Mouse (Mus musculus): ENCODE results near the gene Chst11. TPM values are rescaled to one million over a fixed set of nuclear protein-coding genes. Genes with fewer than 3 reads are reported as not detected.

Gene Chst11
- polyA plus RNA-seq, 1 experiment from 2014 or later = 2.0 TPM

DNA sequence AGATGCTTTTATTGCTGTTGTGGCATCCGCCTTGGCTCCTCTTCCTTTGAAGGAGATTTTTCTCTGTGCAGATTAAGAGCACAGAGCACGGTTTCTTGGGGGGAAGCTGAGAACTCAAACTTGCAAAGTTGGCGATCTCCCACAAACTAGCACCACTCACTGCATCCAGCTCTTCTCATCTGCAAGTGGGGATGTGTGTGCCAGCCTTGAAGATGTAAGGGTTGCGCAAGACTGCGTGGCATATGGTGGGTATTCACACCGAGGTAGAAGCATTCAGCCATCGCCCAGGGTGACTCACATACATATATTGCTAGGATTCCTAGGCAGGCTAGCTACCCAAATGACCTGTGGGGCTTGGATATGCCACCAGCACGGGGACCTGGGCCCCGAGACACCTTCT is 52.9 kb downstream of the Chst11 start:
- no peak overlapping the region for H3K27ac ChIP-seq
- 86% methylated on average over 9 of the region's 9 CpGs for WGBS

DNA sequence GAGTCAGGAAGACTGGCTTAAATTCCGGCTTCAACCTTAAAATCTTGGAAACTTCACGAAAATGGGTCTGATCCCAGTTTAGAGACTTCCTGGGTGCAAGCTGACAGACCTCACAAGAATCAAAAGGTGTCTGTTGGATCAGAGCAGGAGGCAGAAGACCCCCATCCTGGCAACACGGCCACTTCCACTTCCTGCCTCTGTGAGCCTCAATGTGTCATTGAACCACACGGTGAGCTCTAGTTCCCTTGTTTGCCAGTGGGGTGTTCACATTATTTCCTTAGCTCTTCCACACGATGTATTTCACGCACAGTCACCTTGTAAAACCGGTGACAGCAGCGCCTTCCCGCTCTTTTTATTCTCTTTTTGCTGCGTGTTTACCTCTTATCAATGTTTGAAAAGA is 54.1 kb downstream of the Chst11 start:
- Histone ChIP-seq H3K36me3 (no peaks in the 10 kb centered on the region), H3K9ac (no peak overlapping the region), H3K4me1 (replicated peaks) (peaks cover 35% of the 10 kb centered on the region), H3K27me3 (no peaks in the 10 kb centered on the region), H3K4me2 (no peak overlapping the region), H3K27ac (no peak overlapping the region), H3K4me3 (no peak overlapping the region), H3K9me3 (replicated peaks) (no peaks in the 10 kb centered on the region)
- WGBS = 79% methylated on average over 10 of the region's 10 CpGs
- ATAC-seq (replicated peaks; ENCODE audit: insufficient number of reproducible peaks, insufficient read depth, low FRiP score, low read depth) = no peak

More for the DNA sequence above, 52.9 kb downstream of the Chst11 start:
- H3K27me3 ChIP-seq = no peaks in the 10 kb centered on the region
- H3K4me1 ChIP-seq (replicated peaks) = peaks cover 28% of the 10 kb centered on the region
- no peaks in the 10 kb centered on the region for H3K9me3 ChIP-seq (replicated peaks)
- no peak overlapping the region for H3K4me3 ChIP-seq
- no peak for ATAC-seq (replicated peaks; ENCODE audit: insufficient number of reproducible peaks, insufficient read depth, low FRiP score, low read depth)
- H3K9ac ChIP-seq = no peak overlapping the region
- no peaks in the 10 kb centered on the region for H3K36me3 ChIP-seq
- no peak overlapping the region for H3K4me2 ChIP-seq

DNA sequence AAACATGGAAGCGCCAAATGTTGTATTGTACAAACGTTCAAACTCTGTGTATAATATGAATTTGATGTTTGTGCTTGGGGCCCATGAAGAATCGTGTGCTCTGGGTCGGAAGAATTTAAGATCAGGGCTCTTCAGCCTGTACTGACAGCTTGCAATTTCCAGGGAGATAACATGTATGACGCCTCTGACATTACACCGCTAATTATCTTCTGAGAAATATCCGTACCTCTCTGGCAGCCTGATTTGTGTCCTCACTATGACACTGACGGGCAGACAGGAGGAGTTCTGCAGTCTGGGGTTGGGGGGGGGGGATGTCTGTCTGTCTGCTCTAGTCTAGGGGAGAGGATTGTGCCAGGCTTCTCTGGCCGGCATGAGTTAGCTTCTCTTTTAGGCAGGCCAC is 56.6 kb downstream of the Chst11 start:
- Histone ChIP-seq H3K4me3 (no peak overlapping the region), H3K27me3 (no peaks in the 10 kb centered on the region), H3K4me2 (no peak overlapping the region), H3K4me1 (replicated peaks) (peaks cover 24% of the 10 kb centered on the region), H3K27ac (no peak overlapping the region), H3K36me3 (no peaks in the 10 kb centered on the region), H3K9me3 (replicated peaks) (no peaks in the 10 kb centered on the region), H3K9ac (no peak overlapping the region)
- 47% methylated on average over 9 of the region's 9 CpGs for WGBS
- no peak for ATAC-seq (replicated peaks; ENCODE audit: insufficient number of reproducible peaks, insufficient read depth, low FRiP score, low read depth)

DNA sequence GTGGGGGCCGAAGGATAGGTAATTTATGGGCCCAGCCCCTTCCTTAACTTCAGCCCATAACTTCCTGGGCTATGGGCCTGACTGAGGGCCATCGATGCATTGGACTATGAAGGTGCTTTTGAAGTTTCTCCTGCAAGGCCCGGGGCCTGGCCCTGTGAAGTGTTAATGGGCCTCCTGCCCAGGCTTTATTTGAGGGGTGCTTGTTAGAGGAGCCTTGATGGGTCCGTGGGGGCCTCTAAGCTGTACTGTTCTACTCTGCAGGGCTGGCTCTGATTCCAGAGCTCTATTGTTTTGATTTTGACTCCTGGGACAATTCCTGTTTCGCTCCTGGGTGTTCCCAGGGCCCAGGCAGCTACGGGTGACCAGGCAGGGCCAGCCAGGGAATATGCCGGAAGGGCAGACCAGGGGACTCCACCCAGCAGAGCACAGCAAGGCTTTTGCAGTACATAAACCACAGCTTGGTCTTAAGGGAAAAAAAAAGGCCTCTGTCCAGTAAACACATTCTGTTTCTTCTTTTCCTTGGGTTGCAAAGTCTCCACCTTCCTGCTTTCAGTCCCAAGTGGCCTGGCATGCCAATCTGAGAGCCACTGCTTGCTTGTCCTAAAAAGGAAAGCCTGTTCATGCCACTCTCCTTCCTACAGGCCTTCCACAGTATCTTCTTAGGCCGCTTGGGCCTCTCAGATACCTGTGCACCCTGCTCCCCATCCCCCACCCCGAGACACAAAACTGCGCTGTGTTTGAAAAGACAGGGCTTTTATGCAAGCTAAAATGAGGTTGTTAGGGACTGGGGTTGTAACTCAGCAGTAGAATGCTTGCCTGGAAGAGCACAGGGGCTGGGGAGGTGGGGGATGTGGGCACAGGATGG is 57.5 kb downstream of the Chst11 start:
- peak; percentile 68 for ATAC-seq (replicated peaks; ENCODE audit: insufficient number of reproducible peaks, insufficient read depth, low FRiP score, low read depth)
- H3K4me1 ChIP-seq (replicated peaks) = peaks cover 24% of the 10 kb centered on the region
- no peaks in the 10 kb centered on the region for H3K36me3 ChIP-seq
- no peak overlapping the region for H3K4me3 ChIP-seq
- H3K9me3 ChIP-seq (replicated peaks) = no peaks in the 10 kb centered on the region
- no peak overlapping the region for H3K4me2 ChIP-seq
- H3K27ac ChIP-seq = peak overlapping the region; percentile 79
- H3K27me3 ChIP-seq = no peaks in the 10 kb centered on the region
- 45% methylated on average over 10 of the region's 10 CpGs for WGBS
- H3K9ac ChIP-seq = peak overlapping the region; percentile 23; the same call in 1 of the 2 replicates

DNA sequence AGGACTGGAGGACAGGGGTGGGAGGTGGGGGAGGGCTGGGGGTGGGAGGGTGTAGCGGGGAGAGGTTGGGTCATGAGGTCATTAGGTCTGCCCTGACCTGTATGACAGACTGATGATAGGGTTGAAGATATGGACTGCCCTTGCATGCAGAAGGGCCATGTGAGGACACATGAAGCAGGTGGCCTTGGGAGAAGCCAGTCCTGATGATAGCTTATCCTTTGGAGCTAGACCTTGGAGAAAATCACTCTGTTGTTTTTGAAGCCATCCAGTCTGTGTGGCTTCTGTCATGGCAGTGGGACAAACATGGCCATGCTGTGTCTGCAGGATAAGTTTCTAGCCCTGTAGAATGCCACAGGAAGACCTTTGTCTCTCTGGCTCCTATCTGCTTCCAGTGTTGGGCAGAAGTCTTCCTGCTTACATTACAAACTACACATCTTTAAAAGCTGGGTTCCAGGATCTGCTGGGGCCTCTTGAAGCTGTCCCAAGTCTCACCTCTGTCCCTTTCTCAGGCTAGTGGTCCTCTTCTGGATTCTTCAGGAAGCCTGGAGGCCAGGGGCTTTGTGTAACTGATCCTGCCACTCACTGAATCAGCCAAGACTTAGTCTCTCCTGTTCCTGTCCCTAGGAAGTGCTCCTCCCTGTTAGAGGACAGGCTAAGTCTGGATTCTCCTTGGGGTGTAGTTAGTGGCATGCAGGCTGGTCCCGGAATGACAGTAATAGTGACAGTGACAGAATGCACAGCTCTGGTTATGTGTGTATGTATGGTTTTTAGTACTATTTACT is 58.4 kb downstream of the Chst11 start:
- H3K36me3 ChIP-seq = no peaks in the 10 kb centered on the region
- WGBS = 62% methylated on average over 2 of the region's 2 CpGs

DNA sequence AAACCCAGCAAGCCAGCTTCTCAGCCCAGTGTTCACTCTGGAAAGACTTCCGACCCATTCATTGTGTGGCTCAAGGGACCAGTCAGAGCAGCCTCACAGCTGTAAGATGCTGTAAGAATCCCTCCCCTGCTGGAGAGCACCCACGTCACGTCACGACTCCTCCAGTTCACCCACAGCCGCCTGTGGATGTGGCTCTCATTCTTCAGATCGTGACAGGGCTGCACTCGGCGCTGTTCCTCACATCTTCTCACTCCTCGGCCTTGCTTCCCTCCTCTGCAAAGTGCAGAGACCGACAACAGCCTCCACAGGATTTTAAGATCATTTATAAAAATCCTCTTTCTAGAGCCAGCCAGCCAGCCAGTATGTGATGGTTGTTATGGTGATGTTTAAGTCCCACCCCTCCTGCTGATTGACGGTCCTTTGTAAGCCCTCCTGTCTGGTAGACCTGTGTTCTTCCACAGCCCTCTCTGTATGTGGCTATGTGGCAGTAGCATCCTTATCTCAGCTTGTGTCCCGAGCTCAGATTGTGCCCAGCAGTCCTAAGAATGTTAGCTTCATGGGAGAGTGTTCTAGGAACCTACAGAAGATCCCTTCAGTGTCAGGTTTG is 64.0 kb downstream of the Chst11 start:
- Histone ChIP-seq H3K9ac (no peak overlapping the region), H3K27me3 (no peaks in the 10 kb centered on the region), H3K9me3 (replicated peaks) (no peaks in the 10 kb centered on the region), H3K27ac (no peak overlapping the region), H3K4me2 (no peak overlapping the region), H3K36me3 (no peaks in the 10 kb centered on the region), H3K4me3 (no peak overlapping the region), H3K4me1 (replicated peaks) (0 out of 2 replicates have a peak, but pooled peaks cover 4% of the 10 kb centered on the region)
- ATAC-seq (replicated peaks; ENCODE audit: insufficient number of reproducible peaks, insufficient read depth, low FRiP score, low read depth) = no peak
- 59% methylated on average over 12 of the region's 12 CpGs for WGBS

More for the DNA sequence above, 58.4 kb downstream of the Chst11 start:
- Histone ChIP-seq H3K9ac (no peak overlapping the region), H3K4me1 (replicated peaks) (peaks cover 24% of the 10 kb centered on the region), H3K27me3 (no peaks in the 10 kb centered on the region), H3K4me2 (no peak overlapping the region), H3K27ac (peak overlapping the region; percentile 79), H3K9me3 (replicated peaks) (no peaks in the 10 kb centered on the region), H3K4me3 (no peak overlapping the region)
- no peak for ATAC-seq (replicated peaks; ENCODE audit: insufficient number of reproducible peaks, insufficient read depth, low FRiP score, low read depth)

DNA sequence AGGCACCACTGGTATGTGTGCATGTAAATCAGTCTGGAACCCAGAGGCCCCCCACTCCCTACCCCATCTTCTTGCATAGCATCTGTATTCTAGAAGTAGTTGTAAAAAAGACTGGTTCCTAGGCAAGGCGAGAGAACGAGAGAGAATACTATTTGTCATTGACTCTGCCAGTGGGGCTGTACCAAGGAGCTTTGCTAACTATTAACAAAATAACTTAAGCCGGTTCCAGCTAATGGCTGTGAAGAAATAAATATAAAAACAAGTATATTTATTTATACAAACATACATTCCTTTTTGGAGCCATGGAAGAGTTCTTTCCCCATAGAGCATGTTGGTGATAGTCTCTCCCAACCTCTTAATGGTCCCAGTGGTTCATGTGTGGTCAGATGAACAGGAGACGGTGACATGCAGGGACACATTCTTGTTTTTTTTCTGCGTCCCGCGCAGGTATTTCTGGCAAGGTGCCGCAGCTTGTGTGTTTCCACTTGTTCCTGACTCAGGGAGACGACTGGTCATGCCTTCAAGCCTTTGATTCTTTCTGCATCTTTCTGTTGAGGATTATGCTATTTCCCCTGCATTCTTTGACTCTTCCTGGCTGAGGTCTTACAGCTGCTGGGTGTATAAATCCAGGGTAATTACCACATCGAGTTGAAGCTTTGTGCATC is 68.7 kb downstream of the Chst11 start:
- no peak overlapping the region for H3K27ac ChIP-seq
- no peak overlapping the region for H3K9ac ChIP-seq
- no peak for ATAC-seq (replicated peaks; ENCODE audit: insufficient number of reproducible peaks, insufficient read depth, low FRiP score, low read depth)
- H3K27me3 ChIP-seq = no peaks in the 10 kb centered on the region
- H3K4me3 ChIP-seq = no peak overlapping the region
- no peaks in the 10 kb centered on the region for H3K36me3 ChIP-seq
- H3K4me1 ChIP-seq (replicated peaks) = peaks cover 17% of the 10 kb centered on the region
- 84% methylated on average over 10 of the region's 10 CpGs for WGBS
- H3K9me3 ChIP-seq (replicated peaks) = no peaks in the 10 kb centered on the region
- no peak overlapping the region for H3K4me2 ChIP-seq

DNA sequence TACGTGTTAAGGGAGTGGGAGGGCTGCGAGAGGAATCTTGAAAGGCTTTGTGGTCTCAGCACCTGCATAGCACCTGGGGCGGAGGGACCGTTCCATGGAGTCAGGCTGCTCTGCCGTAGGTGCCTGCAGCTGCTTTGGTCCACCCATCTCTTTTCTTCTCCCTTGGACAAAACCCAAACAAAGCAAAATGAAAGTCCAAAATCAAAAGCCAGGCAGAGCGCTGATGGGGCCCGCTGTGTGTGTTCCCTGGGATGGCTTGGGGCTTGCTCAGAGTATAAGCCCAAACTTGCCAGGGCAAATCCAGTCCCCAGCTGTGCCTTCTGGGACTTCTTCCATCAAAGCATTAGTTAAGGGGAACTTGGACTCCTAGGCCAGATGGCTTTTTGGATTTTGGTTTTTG is 71.0 kb downstream of the Chst11 start:
- Histone ChIP-seq H3K27me3 (no peaks in the 10 kb centered on the region), H3K4me1 (replicated peaks) (peaks cover 33% of the 10 kb centered on the region), H3K9ac (no peak overlapping the region), H3K36me3 (no peaks in the 10 kb centered on the region), H3K9me3 (replicated peaks) (no peaks in the 10 kb centered on the region), H3K27ac (no peak overlapping the region), H3K4me2 (no peak overlapping the region), H3K4me3 (no peak overlapping the region)
- ATAC-seq (replicated peaks; ENCODE audit: insufficient number of reproducible peaks, insufficient read depth, low FRiP score, low read depth) = no peak; the same call in 1 of the 2 replicates
- WGBS = 84% methylated on average over 7 of the region's 7 CpGs

DNA sequence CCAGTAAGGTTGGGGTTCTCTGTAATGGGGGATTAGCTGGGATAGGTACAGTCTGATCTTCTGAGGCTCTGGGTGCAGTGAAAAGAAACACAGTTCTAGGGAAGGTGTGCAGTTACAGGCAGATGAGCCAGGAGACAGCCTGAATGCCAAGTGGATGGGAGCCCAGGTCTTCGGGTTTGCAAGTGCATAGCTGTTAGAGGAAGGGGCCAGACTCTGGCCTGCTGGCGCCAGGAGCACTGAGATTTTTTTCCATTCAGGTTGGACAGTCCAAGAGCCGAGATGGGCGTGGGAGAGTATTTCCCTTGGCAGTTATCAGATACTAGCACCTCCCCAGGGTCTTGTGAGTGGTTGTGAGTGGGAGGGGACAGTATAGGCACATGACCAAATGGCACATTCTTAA is 71.6 kb downstream of the Chst11 start:
- WGBS = 60% methylated on average over 4 of the region's 4 CpGs
- H3K4me3 ChIP-seq = no peak overlapping the region
- peaks cover 35% of the 10 kb centered on the region for H3K4me1 ChIP-seq (replicated peaks)
- H3K9ac ChIP-seq = no peak overlapping the region
- no peaks in the 10 kb centered on the region for H3K36me3 ChIP-seq
- no peaks in the 10 kb centered on the region for H3K27me3 ChIP-seq
- no peak overlapping the region for H3K4me2 ChIP-seq
- H3K27ac ChIP-seq = no peak overlapping the region
- no peak for ATAC-seq (replicated peaks; ENCODE audit: insufficient number of reproducible peaks, insufficient read depth, low FRiP score, low read depth)
- H3K9me3 ChIP-seq (replicated peaks) = no peaks in the 10 kb centered on the region

DNA sequence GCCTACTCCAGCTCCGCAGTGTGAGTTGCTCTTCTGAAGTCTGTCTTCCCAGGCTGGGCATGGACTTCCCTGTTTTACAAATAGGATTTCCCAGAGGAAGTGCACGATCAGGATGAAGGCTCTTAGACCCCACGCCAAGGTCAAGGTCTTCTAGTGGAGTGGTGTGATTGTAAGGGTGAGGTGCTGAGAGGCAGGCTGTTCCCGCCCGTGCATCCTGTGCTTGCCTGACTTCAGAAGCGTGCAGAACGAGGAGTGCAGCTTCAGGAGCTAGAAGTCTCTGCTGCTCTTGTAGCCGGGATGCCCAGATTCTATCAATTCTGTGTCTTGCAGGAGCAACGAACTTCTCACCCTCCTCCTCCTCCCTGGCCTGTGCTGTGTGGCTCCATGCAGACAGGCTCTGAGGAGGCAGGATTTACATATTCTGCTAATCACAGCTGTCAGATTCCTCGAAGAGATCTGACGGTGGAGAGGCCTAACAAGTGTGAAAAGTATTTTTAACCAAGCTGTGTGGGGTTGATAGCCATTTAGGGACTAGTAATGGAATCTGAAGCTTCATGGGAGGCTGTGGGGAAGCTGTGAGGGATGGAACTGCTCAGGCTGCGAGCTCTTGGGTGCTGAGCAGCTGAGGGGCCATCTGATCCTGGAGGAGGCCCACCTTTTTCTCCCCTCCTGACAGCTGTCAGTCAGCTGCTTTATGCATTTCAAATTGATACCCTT is 74.9 kb downstream of the Chst11 start:
- no peaks in the 10 kb centered on the region for H3K36me3 ChIP-seq
- H3K27ac ChIP-seq = peak overlapping the region; percentile 78
- 15% methylated on average over 12 of the region's 12 CpGs for WGBS
- H3K27me3 ChIP-seq = no peaks in the 10 kb centered on the region
- ATAC-seq (replicated peaks; ENCODE audit: insufficient number of reproducible peaks, insufficient read depth, low FRiP score, low read depth) = peak; percentile 53; the same call in 1 of the 2 replicates
- H3K9ac ChIP-seq = no peak overlapping the region
- peak overlapping the region; percentile 6; the same call in 1 of the 2 replicates for H3K4me2 ChIP-seq
- H3K4me1 ChIP-seq (replicated peaks) = peaks cover 45% of the 10 kb centered on the region
- no peaks in the 10 kb centered on the region for H3K9me3 ChIP-seq (replicated peaks)
- no peak overlapping the region for H3K4me3 ChIP-seq
